Comparison of ENCODE assay signal across 12 mouse cellular contexts in the genomic region with DNA sequence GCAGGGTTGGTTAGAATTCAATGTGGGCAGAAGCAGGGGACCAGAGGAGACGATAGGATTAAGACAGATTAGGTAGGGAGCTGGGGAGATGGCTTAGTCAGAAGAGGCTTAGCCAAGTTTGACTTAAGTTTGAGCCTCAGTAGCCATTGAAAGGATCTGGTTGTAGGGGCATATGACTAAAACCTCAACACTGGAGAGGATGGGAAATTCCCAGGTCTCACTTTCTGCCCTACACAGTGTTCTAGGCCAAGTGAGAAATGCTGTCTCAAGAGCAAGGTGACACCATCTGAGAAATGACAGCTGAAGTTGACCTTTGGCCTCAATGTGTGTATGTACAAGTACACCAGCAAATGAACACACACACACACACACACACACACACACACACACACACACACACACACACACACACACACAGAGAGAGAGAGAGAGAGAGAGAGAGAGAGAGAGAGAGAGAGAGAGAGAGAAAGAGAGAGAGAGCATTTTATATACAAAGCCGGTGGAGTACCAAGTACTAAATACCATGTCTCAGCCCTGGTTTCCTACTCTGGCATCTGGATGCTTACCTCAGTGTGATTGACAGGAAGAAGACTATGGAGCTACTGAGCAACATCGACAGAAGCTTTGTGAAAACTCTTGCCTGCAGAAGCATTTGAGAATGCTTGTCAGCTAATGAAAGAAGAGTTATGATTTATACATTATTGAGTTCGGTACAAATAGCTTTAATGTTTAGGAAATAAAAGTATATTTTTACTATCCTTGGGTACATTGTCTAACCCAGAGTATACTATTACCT.
"Had no signal": no experiment of that assay in that cellular context is flagged by ENCODE, and none has a peak within 500 bp of the region (broad histone marks: within the 10 kb centered on the region; RNA-seq: fewer than 3 reads in every experiment).

No protein-coding gene starts in this region.

- DNase-seq: kidney, postnatal 10 days; kidney, postnatal 4 days; left cerebral cortex, postnatal 4 days; liver, postnatal 0 days; lung, embryonic 14.5 days; retina, postnatal 1 day; right cerebral cortex, postnatal 25 days; thymus, adult 2 months; thymus, postnatal 14 days; thymus, postnatal 4 days had no signal

- ATAC-seq: liver, postnatal 0 days; lung, postnatal 0 days; midbrain, embryonic 15.5 days had no signal
